Mouse (Mus musculus) myocyte (in vitro differentiated cells): ENCODE results near the gene Zkscan14. TPM values are rescaled to one million over a fixed set of nuclear protein-coding genes. Genes with fewer than 3 reads are reported as not detected.

Experiments
- H3K27me3 ChIP-seq: one replicate; pipeline ENCODE4 v1.6.1; 2011; ENCODE audit not compliant: control insufficient read depth, insufficient read depth, insufficient read length
- H3K36me3 ChIP-seq: one replicate; pipeline ENCODE4 v1.6.1; 2011; ENCODE audit not compliant: control insufficient read depth, insufficient read depth
- H3K4me2 ChIP-seq: one replicate; pipeline ENCODE4 v1.6.1; 2011; ENCODE audit warnings: low read depth, control low read depth
- H3K4me3 ChIP-seq: one replicate; pipeline ENCODE4 v1.5.1; 2011; ENCODE audit warnings: mild to moderate bottlenecking, control low read depth, moderate library complexity
- H3K79me2 ChIP-seq: one replicate; pipeline ENCODE4 v1.6.1; 2011; ENCODE audit not compliant: control insufficient read depth, insufficient read depth
- H3ac ChIP-seq: one replicate; pipeline ENCODE4 v1.6.1; 2011; ENCODE audit not compliant: control insufficient read depth, insufficient read length
- CEBPB ChIP-seq: IDR thresholded peaks from 2 replicates; pipeline ENCODE4 v1.6.1; 2011; ENCODE audit warnings: mild to moderate bottlenecking, moderate library complexity; ENCODE audit not compliant: poor library complexity, insufficient read depth, severe bottlenecking
- E2F4 ChIP-seq: IDR thresholded peaks from one replicate; pipeline ENCODE4 v1.6.1; 2011; ENCODE audit warnings: mild to moderate bottlenecking, control low read depth, moderate library complexity; ENCODE audit not compliant: insufficient read depth
- MAX ChIP-seq: IDR thresholded peaks from one replicate; pipeline ENCODE4 v1.6.1; 2011; ENCODE audit warnings: low read depth, mild to moderate bottlenecking, control low read depth
- MYOD1 ChIP-seq, 3 experiments: IDR thresholded peaks; one replicate each; pipeline ENCODE4 v1.6.1; 2011; ENCODE audit warnings: control low read depth in 2 of 3, low read depth in 2 of 3, mild to moderate bottlenecking in 2 of 3, moderate library complexity in 1 of 3; ENCODE audit not compliant: insufficient read length in 2 of 3, control insufficient read depth in 1 of 3
- MYOG ChIP-seq, 3 experiments: IDR thresholded peaks; one replicate each; pipeline ENCODE4 v1.6.1; 2011; ENCODE audit warnings: control low read depth in 2 of 3, low read depth in 2 of 3, mild to moderate bottlenecking in 2 of 3; ENCODE audit not compliant: insufficient read length in 2 of 3, control insufficient read depth in 1 of 3, insufficient read depth in 1 of 3
- POLR2A ChIP-seq: IDR thresholded peaks from one replicate; pipeline ENCODE4 v1.6.1; 2011; ENCODE audit warnings: low read depth, mild to moderate bottlenecking, control low read depth, moderate library complexity; ENCODE audit not compliant: insufficient read length
- POLR2AphosphoS2 ChIP-seq: IDR thresholded peaks from one replicate; pipeline ENCODE4 v1.6.1; 2011; ENCODE audit warnings: low read depth, control low read depth; ENCODE audit not compliant: insufficient read length
- REST ChIP-seq: IDR thresholded peaks from one replicate; pipeline ENCODE4 v1.6.1; 2011; ENCODE audit warnings: mild to moderate bottlenecking, control low read depth, moderate library complexity; ENCODE audit not compliant: insufficient read depth, insufficient read length
- SRF ChIP-seq: IDR thresholded peaks from one replicate; pipeline ENCODE4 v1.6.1; 2011; ENCODE audit warnings: low read depth; ENCODE audit not compliant: control insufficient read depth, insufficient read length
- TCF12 ChIP-seq: IDR thresholded peaks from one replicate; pipeline ENCODE4 v1.6.1; 2011; ENCODE audit warnings: mild to moderate bottlenecking, control low read depth; ENCODE audit not compliant: poor library complexity, insufficient read depth, severe bottlenecking
- TCF3 ChIP-seq: IDR thresholded peaks from one replicate; pipeline ENCODE4 v1.6.1; 2011; ENCODE audit warnings: low read depth, control low read depth; ENCODE audit not compliant: insufficient read length
- USF1 ChIP-seq: IDR thresholded peaks from one replicate; pipeline ENCODE4 v1.6.1; 2011; ENCODE audit warnings: low read depth, mild to moderate bottlenecking, control low read depth, moderate library complexity
- polyA plus RNA-seq: library from polyadenylated mRNA; unstranded; fragments of >200 nt; fragmentation: generic; extraction: Trizol; gene quantifications from one replicate; pipeline ENCODE4 v1.2.1, GENCODE M21; 2012; ENCODE audit warnings: missing spikeins

Zkscan14 gene
- polyA plus RNA-seq, 1 experiment: 5.8 TPM

GRCm38 (mm10) chr5:145218671-145219070, 17.0 kb upstream of the Zkscan14 start:
- Histone ChIP-seq H3K4me3 (no peak overlapping the region), H3K36me3 (peaks cover 3% of the 10 kb centered on the region), H3K79me2 (no peaks in the 10 kb centered on the region), H3K4me2 (no peak overlapping the region), H3K27me3 (no peaks in the 10 kb centered on the region), H3ac (no peak overlapping the region)
- no peak for TF ChIP-seq MAX
- no peak for TF ChIP-seq CEBPB
- no peak for TF ChIP-seq POLR2AphosphoS2
- no peak for TF ChIP-seq TCF3
- no peak for TF ChIP-seq MYOD1 (IDR thresholded peaks at IDR 0.05; ENCODE audit: control insufficient read depth in 1 of 3, insufficient read length in 2 of 3, low read depth in 2 of 3)

- Histone ChIP-seq H3ac (no peak overlapping the region), H3K79me2 (no peaks in the 10 kb centered on the region), H3K4me2 (no peak overlapping the region), H3K27me3 (no peaks in the 10 kb centered on the region), H3K4me3 (no peak overlapping the region), H3K36me3 (peaks cover 3% of the 10 kb centered on the region)
- TF ChIP-seq MAX: no peak
- TF ChIP-seq SRF: no peak
- no peak for TF ChIP-seq POLR2AphosphoS2
- TF ChIP-seq MYOG (IDR thresholded peaks at IDR 0.05; ENCODE audit: control insufficient read depth in 1 of 3, insufficient read depth in 1 of 3, insufficient read length in 2 of 3, low read depth in 2 of 3): no peak
- TF ChIP-seq CEBPB: no peak
- TF ChIP-seq TCF12: no peak
- TF ChIP-seq USF1: no peak
- TF ChIP-seq REST: no peak
- no peak for TF ChIP-seq E2F4
- no peak for TF ChIP-seq MYOD1 (IDR thresholded peaks at IDR 0.05; ENCODE audit: control insufficient read depth in 1 of 3, insufficient read length in 2 of 3, low read depth in 2 of 3)
- TF ChIP-seq POLR2A: no peak
- TF ChIP-seq TCF3: no peak
Measured at GRCm38 (mm10) chr5:145218206-145218605, 16.5 kb upstream of the Zkscan14 start.

GRCm38 (mm10) chr5:145217746-145218145, 16.1 kb upstream of the Zkscan14 start:
- no peak overlapping the region for H3ac ChIP-seq
- no peak overlapping the region for H3K4me3 ChIP-seq
- H3K27me3 ChIP-seq: no peaks in the 10 kb centered on the region
- peaks cover 3% of the 10 kb centered on the region for H3K36me3 ChIP-seq
- no peak for TF ChIP-seq CEBPB
- TF ChIP-seq USF1: no peak
- TF ChIP-seq E2F4: no peak
- no peak for TF ChIP-seq TCF12
- no peak for TF ChIP-seq TCF3
- no peak for TF ChIP-seq POLR2AphosphoS2
- no peak for TF ChIP-seq SRF
- H3K4me2 ChIP-seq: no peak overlapping the region
- H3K79me2 ChIP-seq: no peaks in the 10 kb centered on the region

- Histone ChIP-seq H3K4me3 (no peak overlapping the region), H3K4me2 (no peak overlapping the region), H3K79me2 (no peaks in the 10 kb centered on the region), H3K27me3 (no peaks in the 10 kb centered on the region), H3ac (no peak overlapping the region), H3K36me3 (peaks cover 7% of the 10 kb centered on the region)
- TF ChIP-seq E2F4: no peak
- no peak for TF ChIP-seq SRF
- TF ChIP-seq MYOD1 (IDR thresholded peaks at IDR 0.05; ENCODE audit: control insufficient read depth in 1 of 3, insufficient read length in 2 of 3, low read depth in 2 of 3): no peak
- TF ChIP-seq TCF12: no peak
Measured at GRCm38 (mm10) chr5:145214679-145215078, 13.0 kb upstream of the Zkscan14 start.

- Histone ChIP-seq H3K36me3 (peaks cover 7% of the 10 kb centered on the region), H3K27me3 (no peaks in the 10 kb centered on the region), H3K4me2 (no peak overlapping the region), H3ac (no peak overlapping the region), H3K79me2 (no peaks in the 10 kb centered on the region), H3K4me3 (no peak overlapping the region)
- TF ChIP-seq REST (no peak), TCF3 (no peak), CEBPB (no peak), MYOD1 (IDR thresholded peaks at IDR 0.05; ENCODE audit: control insufficient read depth in 1 of 3, insufficient read length in 2 of 3, low read depth in 2 of 3) (no peak), POLR2AphosphoS2 (no peak)
Measured at GRCm38 (mm10) chr5:145213505-145213904, 11.8 kb upstream of the Zkscan14 start.

GRCm38 (mm10) chr5:145212216-145212615, 10.5 kb upstream of the Zkscan14 start:
- H3K4me2 ChIP-seq: no peak overlapping the region
- H3K79me2 ChIP-seq: no peaks in the 10 kb centered on the region
- peaks cover 7% of the 10 kb centered on the region for H3K36me3 ChIP-seq
- H3K27me3 ChIP-seq: no peaks in the 10 kb centered on the region
- no peak for TF ChIP-seq MYOG (IDR thresholded peaks at IDR 0.05; ENCODE audit: control insufficient read depth in 1 of 3, insufficient read depth in 1 of 3, insufficient read length in 2 of 3, low read depth in 2 of 3)
- TF ChIP-seq MYOD1 (IDR thresholded peaks at IDR 0.05; ENCODE audit: control insufficient read depth in 1 of 3, insufficient read length in 2 of 3, low read depth in 2 of 3): no peak
- no peak for TF ChIP-seq SRF
- TF ChIP-seq REST: no peak
- no peak overlapping the region for H3ac ChIP-seq
- H3K4me3 ChIP-seq: no peak overlapping the region
